Mouse (Mus musculus): Measurements from ENCODE around the gene Plekhh3. TPM values are rescaled to one million over a fixed set of nuclear protein-coding genes. Genes with fewer than 3 reads are reported as not detected.
A peak's percentile ranks its signal among the peaks of the same experiment; 100 is the strongest.
"Not testable (repeated sequence)": the region's sequence is repeated elsewhere in the genome, so short reads cannot be mapped to it uniquely, and the experiment has no call there.

Gene Plekhh3
- polyA plus RNA-seq, 1 experiment from 2014 or later = 12.8 TPM

DNA sequence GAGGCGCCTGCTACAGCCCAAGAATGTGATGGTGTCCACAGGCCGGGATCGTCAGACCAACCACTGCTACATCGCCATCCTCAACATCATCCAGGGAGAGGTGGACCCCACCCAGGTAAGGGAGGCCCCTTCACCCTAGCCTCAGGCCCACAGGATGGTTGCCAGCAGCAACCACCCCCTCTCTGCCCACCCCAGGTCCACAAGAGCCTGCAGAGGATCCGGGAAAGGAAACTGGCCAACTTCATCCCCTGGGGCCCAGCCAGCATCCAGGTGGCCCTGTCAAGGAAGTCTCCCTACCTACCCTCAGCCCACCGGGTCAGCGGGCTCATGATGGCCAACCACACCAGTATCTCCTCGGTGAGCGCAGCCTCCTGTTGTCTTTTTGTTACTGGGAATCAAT lies 46.1 kb downstream of the Plekhh3 start:
- not testable (repeated sequence) for ATAC-seq (ENCODE audit: insufficient number of reproducible peaks, insufficient read depth, low FRiP score, low read depth)
- 88% methylated on average over 8 of the region's 9 CpGs for WGBS

DNA sequence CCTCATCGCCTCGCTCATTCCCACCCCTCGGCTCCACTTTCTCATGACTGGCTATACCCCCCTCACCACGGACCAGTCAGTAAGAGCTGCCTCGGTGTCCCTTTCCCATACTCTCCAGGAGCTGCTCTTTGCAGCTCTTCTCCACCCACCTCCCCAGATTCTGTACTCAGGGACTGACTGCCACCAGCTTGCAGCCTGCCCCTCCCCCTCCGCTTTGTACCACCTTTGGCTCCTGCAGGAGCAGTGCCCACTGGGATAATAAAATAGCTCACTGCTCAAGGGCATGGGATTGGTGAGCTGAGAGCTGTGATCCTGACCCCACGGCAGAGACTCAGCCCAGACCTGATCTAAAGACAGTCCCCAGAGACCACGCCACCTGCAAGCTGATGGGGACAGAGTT lies 46.7 kb downstream of the Plekhh3 start:
- Histone ChIP-seq H3K4me1 (ENCODE audit: control insufficient read depth in 2 of 2, insufficient read depth in 2 of 2, low read length in 2 of 2) (peaks cover 3 to 11% of the 10 kb centered on the region in 2 experiments; a peak in 3 of 4 replicates), H3K36me3 (ENCODE audit: control insufficient read depth, insufficient read depth, low read length) (peaks cover 50% of the 10 kb centered on the region)
- H3K4me3 ChIP-seq (ENCODE audit: control insufficient read depth in 1 of 2, insufficient read depth in 1 of 2, low read depth in 1 of 2, low read length in 2 of 2); H3K9ac ChIP-seq (ENCODE audit: low read length); H3K4me2 ChIP-seq (ENCODE audit: low read length); H3K27ac ChIP-seq (replicated peaks in 1 of 2; ENCODE audit: control insufficient read depth in 1 of 2, insufficient read depth in 1 of 2, low read depth in 2 of 2, low read length in 2 of 2); H3K27me3 ChIP-seq (ENCODE audit: control insufficient read depth, insufficient read depth, low read length); H3K9me3 ChIP-seq (ENCODE audit: control insufficient read depth, low read length); ATAC-seq (ENCODE audit: insufficient number of reproducible peaks, insufficient read depth, low FRiP score, low read depth): not testable (repeated sequence)
- WGBS = 94% methylated on average over 8 of the region's 8 CpGs

More for the DNA sequence above, 46.1 kb downstream of the Plekhh3 start:
- H3K27ac ChIP-seq (replicated peaks in 1 of 2; ENCODE audit: control insufficient read depth in 1 of 2, insufficient read depth in 1 of 2, low read depth in 2 of 2, low read length in 2 of 2); H3K4me3 ChIP-seq (ENCODE audit: control insufficient read depth in 1 of 2, insufficient read depth in 1 of 2, low read depth in 1 of 2, low read length in 2 of 2); H3K9ac ChIP-seq (ENCODE audit: low read length); H3K4me2 ChIP-seq (ENCODE audit: low read length); H3K27me3 ChIP-seq (ENCODE audit: control insufficient read depth, insufficient read depth, low read length); H3K9me3 ChIP-seq (ENCODE audit: control insufficient read depth, low read length): not testable (repeated sequence)
- Histone ChIP-seq H3K4me1 (ENCODE audit: control insufficient read depth in 2 of 2, insufficient read depth in 2 of 2, low read length in 2 of 2) (peaks cover 3 to 13% of the 10 kb centered on the region in 2 experiments), H3K36me3 (ENCODE audit: control insufficient read depth, insufficient read depth, low read length) (peaks cover 50% of the 10 kb centered on the region)

DNA sequence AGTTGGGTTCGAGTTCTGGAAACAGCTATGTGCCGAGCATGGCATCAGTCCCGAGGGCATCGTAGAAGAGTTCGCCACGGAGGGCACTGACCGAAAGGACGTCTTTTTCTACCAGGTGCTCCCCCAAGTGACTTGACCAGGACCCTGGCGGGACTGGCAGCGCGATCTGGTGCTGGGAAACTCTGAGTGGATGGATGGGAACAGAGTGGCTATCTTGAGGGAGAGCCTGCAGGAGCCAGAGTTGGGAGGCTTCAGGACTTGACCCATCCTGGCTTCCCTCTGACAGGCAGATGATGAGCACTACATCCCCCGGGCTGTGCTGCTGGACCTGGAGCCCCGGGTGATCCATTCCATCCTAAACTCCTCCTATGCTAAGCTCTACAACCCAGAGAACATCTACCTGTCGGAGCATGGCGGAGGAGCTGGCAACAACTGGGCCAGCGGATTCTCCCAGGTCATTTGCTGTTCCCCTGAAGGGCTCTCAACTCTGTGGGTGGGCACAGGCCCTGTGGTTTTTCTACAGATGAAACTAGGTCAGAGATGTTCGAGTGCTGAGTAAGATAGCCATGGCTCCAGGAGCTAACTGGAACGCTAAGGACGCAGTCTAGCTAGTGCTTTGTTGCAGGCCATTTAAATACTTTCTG lies 50.5 kb downstream of the Plekhh3 start:
- 21% methylated on average over 19 of the region's 19 CpGs for WGBS

DNA sequence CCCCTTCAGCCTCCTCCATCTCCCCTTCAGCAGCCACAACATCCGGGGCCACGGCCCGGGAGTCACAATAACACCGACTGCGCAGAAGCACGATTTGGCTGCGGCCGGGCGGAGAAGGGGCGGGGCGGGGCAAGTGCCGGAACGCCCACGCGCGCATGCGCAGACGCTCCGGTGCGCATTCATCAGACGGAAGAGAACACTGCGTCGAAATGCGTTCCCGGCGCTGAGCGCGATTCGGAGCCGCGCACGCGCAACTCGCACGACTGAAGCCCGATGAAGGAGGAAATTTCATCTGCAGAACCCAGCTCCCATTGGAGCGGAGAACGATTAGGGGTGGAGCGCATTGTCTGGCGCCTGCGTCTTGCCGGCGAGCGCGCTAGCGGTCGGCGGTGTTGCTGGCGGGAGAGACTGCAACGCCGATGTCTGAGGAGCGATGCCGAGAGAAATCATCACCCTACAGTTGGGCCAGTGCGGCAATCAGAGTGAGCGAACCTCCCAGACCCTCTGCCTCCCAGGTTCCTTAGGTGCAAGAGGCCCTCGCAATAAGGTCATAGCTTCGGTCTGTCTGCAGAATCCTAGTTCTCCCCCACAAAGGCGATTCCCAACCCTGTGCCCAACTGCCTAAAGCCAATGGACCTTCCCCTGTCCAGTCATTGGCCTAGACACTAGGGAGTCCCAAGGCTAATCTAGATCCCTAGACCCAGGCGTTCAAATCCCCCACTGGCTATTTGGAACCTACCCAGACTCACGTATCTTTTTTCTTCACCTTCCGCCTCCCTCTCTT lies 51.2 kb downstream of the Plekhh3 start, which contains the start of the genes Retreg3 and Tubg1:
Retreg3 (minus strand) TSS at position 133 of the 784 bp plus-strand sequence.
Tubg1 (plus strand) TSS at position 178 of the 784 bp plus-strand sequence.
- ATAC-seq (ENCODE audit: insufficient number of reproducible peaks, insufficient read depth, low FRiP score, low read depth) = peak; percentile 97
- Histone ChIP-seq H3K9ac (ENCODE audit: low read length) (peak within 1 kb of the TSS; percentile 96), H3K27me3 (ENCODE audit: control insufficient read depth, insufficient read depth, low read length) (no peaks in the 10 kb centered on the region), H3K4me1 (ENCODE audit: control insufficient read depth in 2 of 2, insufficient read depth in 2 of 2, low read length in 2 of 2) (peaks cover 5 to 32% of the 10 kb centered on the region in 2 experiments), H3K9me3 (ENCODE audit: control insufficient read depth, low read length) (no peaks in the 10 kb centered on the region), H3K36me3 (ENCODE audit: control insufficient read depth, insufficient read depth, low read length) (peaks cover 38% of the 10 kb centered on the region), H3K27ac (replicated peaks in 1 of 2; ENCODE audit: control insufficient read depth in 1 of 2, insufficient read depth in 1 of 2, low read depth in 2 of 2, low read length in 2 of 2) (peak within 1 kb of the TSS; percentile 89 to 94), H3K4me3 (ENCODE audit: control insufficient read depth in 1 of 2, insufficient read depth in 1 of 2, low read depth in 1 of 2, low read length in 2 of 2) (peak within 1 kb of the TSS; percentile 77 to 82), H3K4me2 (ENCODE audit: low read length) (peak within 1 kb of the TSS; percentile 95)
- under 1% methylated on average over 61 of the region's 61 CpGs for WGBS

More for the DNA sequence above, 50.5 kb downstream of the Plekhh3 start:
- peak overlapping the region; percentile 89 to 94 for H3K27ac ChIP-seq (replicated peaks in 1 of 2; ENCODE audit: control insufficient read depth in 1 of 2, insufficient read depth in 1 of 2, low read depth in 2 of 2, low read length in 2 of 2)
- no peak for ATAC-seq (ENCODE audit: insufficient number of reproducible peaks, insufficient read depth, low FRiP score, low read depth)
- peak overlapping the region; percentile 91 for H3K9ac ChIP-seq (ENCODE audit: low read length)
- peaks cover 5 to 28% of the 10 kb centered on the region in 2 experiments for H3K4me1 ChIP-seq (ENCODE audit: control insufficient read depth in 2 of 2, insufficient read depth in 2 of 2, low read length in 2 of 2)
- no peaks in the 10 kb centered on the region for H3K27me3 ChIP-seq (ENCODE audit: control insufficient read depth, insufficient read depth, low read length)
- H3K9me3 ChIP-seq (ENCODE audit: control insufficient read depth, low read length) = no peaks in the 10 kb centered on the region
- H3K4me3 ChIP-seq (ENCODE audit: control insufficient read depth in 1 of 2, insufficient read depth in 1 of 2, low read depth in 1 of 2, low read length in 2 of 2) = peak overlapping the region; percentile 77 to 82
- H3K36me3 ChIP-seq (ENCODE audit: control insufficient read depth, insufficient read depth, low read length) = peaks cover 43% of the 10 kb centered on the region
- H3K4me2 ChIP-seq (ENCODE audit: low read length) = peak overlapping the region; percentile 95

DNA sequence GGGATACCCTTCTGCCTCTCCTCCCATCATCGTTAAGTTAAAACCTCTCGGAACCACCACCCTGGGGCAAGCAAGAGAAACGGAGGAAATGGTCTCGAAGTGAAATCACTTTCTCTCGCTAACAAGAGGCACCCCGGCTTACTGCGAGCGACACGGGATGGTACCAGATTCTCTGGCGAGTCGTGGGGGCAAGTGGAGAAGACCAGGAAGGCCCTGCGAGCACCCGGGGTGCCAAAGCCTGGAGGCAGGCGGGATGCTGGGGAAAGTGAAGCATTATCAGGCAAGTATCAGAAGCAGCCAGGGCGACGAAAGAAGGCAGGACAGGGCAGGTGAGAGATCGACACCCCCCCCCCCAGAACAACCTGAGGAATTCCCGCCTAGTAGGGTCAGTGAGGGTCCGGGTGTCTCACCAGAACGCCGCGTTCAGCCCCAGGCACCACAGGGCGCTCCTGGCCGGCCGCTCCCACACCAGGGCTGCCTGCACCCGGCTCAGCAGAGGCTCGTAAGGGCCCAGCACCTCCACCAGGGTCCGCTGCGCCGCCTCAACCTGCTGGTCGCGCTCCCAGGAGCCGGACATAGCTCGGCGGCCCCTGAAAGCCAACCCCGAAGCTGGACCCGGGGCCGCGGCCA lies 51.9 kb downstream of the Plekhh3 start:
- H3K36me3 ChIP-seq (ENCODE audit: control insufficient read depth, insufficient read depth, low read length) = peaks cover 34% of the 10 kb centered on the region
- H3K27me3 ChIP-seq (ENCODE audit: control insufficient read depth, insufficient read depth, low read length) = no peaks in the 10 kb centered on the region
- peak overlapping the region; percentile 96 for H3K9ac ChIP-seq (ENCODE audit: low read length)
- peak; percentile 66 for ATAC-seq (ENCODE audit: insufficient number of reproducible peaks, insufficient read depth, low FRiP score, low read depth)
- peak overlapping the region; percentile 95 for H3K4me2 ChIP-seq (ENCODE audit: low read length)
- H3K9me3 ChIP-seq (ENCODE audit: control insufficient read depth, low read length) = no peaks in the 10 kb centered on the region
- peak overlapping the region; percentile 50 to 89 for H3K27ac ChIP-seq (replicated peaks in 1 of 2; ENCODE audit: control insufficient read depth in 1 of 2, insufficient read depth in 1 of 2, low read depth in 2 of 2, low read length in 2 of 2)
- peaks cover 5 to 32% of the 10 kb centered on the region in 2 experiments for H3K4me1 ChIP-seq (ENCODE audit: control insufficient read depth in 2 of 2, insufficient read depth in 2 of 2, low read length in 2 of 2)
- H3K4me3 ChIP-seq (ENCODE audit: control insufficient read depth in 1 of 2, insufficient read depth in 1 of 2, low read depth in 1 of 2, low read length in 2 of 2) = peak overlapping the region; percentile 74 to 77
- under 1% methylated on average over 39 of the region's 39 CpGs for WGBS

DNA sequence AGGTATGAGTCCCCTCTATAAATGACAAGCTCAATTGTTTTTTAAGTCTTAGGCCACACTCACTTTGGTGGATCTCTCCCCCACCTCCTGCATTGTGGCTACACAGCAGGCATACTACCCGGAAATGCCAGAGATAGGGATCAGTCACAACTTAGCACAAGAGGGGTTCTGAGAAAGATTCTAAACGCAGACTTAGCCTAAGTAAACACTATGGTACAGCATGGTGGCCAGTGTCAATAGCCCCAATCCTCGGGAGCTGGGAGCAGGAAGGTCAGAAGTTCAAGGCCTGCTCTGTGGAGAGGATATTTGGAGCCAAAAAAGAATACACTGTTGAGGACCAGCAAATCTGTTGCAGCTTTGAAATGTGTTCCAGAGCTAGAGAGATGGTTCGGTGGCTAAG lies 53.0 kb downstream of the Plekhh3 start:
- Histone ChIP-seq H3K4me2 (ENCODE audit: low read length) (peak overlapping the region; percentile 95), H3K4me1 (ENCODE audit: control insufficient read depth in 2 of 2, insufficient read depth in 2 of 2, low read length in 2 of 2) (peaks cover 5 to 32% of the 10 kb centered on the region in 2 experiments), H3K9ac (ENCODE audit: low read length) (peak overlapping the region; percentile 96), H3K9me3 (ENCODE audit: control insufficient read depth, low read length) (peaks cover 2% of the 10 kb centered on the region; the same call in 1 of the 2 replicates), H3K27me3 (ENCODE audit: control insufficient read depth, insufficient read depth, low read length) (no peaks in the 10 kb centered on the region), H3K36me3 (ENCODE audit: control insufficient read depth, insufficient read depth, low read length) (peaks cover 24% of the 10 kb centered on the region), H3K27ac (replicated peaks in 1 of 2; ENCODE audit: control insufficient read depth in 1 of 2, insufficient read depth in 1 of 2, low read depth in 2 of 2, low read length in 2 of 2) (0 out of 4 replicates have a peak overlapping the region, but pooled peaks of 1 of the 2 experiments have one; percentile 89), H3K4me3 (ENCODE audit: control insufficient read depth in 1 of 2, insufficient read depth in 1 of 2, low read depth in 1 of 2, low read length in 2 of 2) (peak overlapping the region; percentile 8 to 77; a peak in 2 of 4 replicates)
- 22% methylated on average over 4 of the region's 4 CpGs for WGBS
- no peak for ATAC-seq (ENCODE audit: insufficient number of reproducible peaks, insufficient read depth, low FRiP score, low read depth)

DNA sequence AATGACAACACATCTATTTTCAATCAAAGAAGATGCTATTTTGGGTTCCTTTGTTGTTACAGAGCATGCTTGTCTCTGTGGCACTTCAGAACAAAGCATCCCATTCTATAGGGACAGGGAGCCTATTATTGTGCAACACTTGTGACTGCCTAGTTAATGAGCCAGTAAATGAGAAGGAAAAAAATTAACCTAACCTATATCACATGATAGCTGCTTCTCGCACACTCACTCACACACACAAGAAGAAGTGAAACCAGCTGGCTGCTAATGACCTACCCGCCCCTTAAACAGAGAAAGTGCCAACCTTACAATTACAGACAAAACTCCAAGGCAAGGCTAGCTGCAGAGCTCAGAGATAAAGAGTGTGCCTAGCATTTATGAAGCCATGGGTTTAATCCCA lies 55.6 kb downstream of the Plekhh3 start:
- no peak for ATAC-seq (ENCODE audit: insufficient number of reproducible peaks, insufficient read depth, low FRiP score, low read depth)
- H3K4me3 ChIP-seq (ENCODE audit: control insufficient read depth in 1 of 2, insufficient read depth in 1 of 2, low read depth in 1 of 2, low read length in 2 of 2) = no peak overlapping the region
- no peak overlapping the region for H3K9ac ChIP-seq (ENCODE audit: low read length)
- H3K27me3 ChIP-seq (ENCODE audit: control insufficient read depth, insufficient read depth, low read length) = no peaks in the 10 kb centered on the region
- 75% methylated on average over 2 of the region's 2 CpGs for WGBS
- H3K36me3 ChIP-seq (ENCODE audit: control insufficient read depth, insufficient read depth, low read length) = peaks cover 7% of the 10 kb centered on the region
- no peak overlapping the region for H3K27ac ChIP-seq (replicated peaks in 1 of 2; ENCODE audit: control insufficient read depth in 1 of 2, insufficient read depth in 1 of 2, low read depth in 2 of 2, low read length in 2 of 2)
- no peak overlapping the region for H3K4me2 ChIP-seq (ENCODE audit: low read length)
- peaks cover 5 to 22% of the 10 kb centered on the region in 2 experiments for H3K4me1 ChIP-seq (ENCODE audit: control insufficient read depth in 2 of 2, insufficient read depth in 2 of 2, low read length in 2 of 2)
- peaks cover 3% of the 10 kb centered on the region; the same call in 1 of the 2 replicates for H3K9me3 ChIP-seq (ENCODE audit: control insufficient read depth, low read length)
